Mouse (Mus musculus) Patski (cell line): ENCODE results near the gene A730049H05Rik. TPM values are rescaled to one million over a fixed set of nuclear protein-coding genes. Genes with fewer than 3 reads are reported as not detected.

Experiments
- ATAC-seq: fragments of 100-300 bp; one replicate; pipeline ENCODE4 v1.8.0; 2021
- CTCF ChIA-PET: fragments of 350-600 bp; sonication (Branson Sonifier 250); formaldehyde crosslinking; loops from one replicate; lab custom pipeline; 2022; ENCODE audit warnings: inconsistent platforms; lab: Charles Lee
- POLR2A ChIA-PET: fragments of 350-600 bp; sonication (Branson Sonifier 250); formaldehyde crosslinking; loops from one replicate; lab custom pipeline; 2022; ENCODE audit warnings: antibody characterized with exemption, inconsistent platforms; lab: Charles Lee
- DNase-seq: peaks from one replicate; pipeline ENCODE4 v3.0.0-alpha.2; 2011; ENCODE audit warnings: low read depth, low spot score
- H3K27me3 ChIP-seq: fragments of 371-371 bp; one replicate; pipeline ENCODE4 v1.5.1; 2021
- CTCF ChIP-seq: fragments of 100-300 bp; IDR thresholded peaks from one replicate; pipeline ENCODE4 v1.5.1; 2021
- in situ Hi-C: fragments of 300-500 bp; cut with MboI; formaldehyde crosslinking; loops from 3 replicates; pipeline ENCODE4 v1.11.1; 2018; ENCODE audit warnings: low pct_unique_long_range_greater_than_20kb, mixed read lengths
- polyA plus RNA-seq: library from polyadenylated mRNA; unstranded; gene quantifications from one replicate; pipeline ENCODE4 v1.2.3, GENCODE M21; 2021

A730049H05Rik gene
- polyA plus RNA-seq, 1 experiment from 2014 or later: 0.59 TPM

- ChIA-PET CTCF (no interaction called here), POLR2A (no interaction called here)
- no peaks in the 10 kb centered on the region for H3K27me3 ChIP-seq
- no peak for ATAC-seq
- TF ChIP-seq CTCF: no peak
- in situ Hi-C loops: no loop called here
- no peak for DNase-seq
These were observed 7.7 kb downstream of the A730049H05Rik start for GRCm38 (mm10) chr6:92823991-92824390.

GRCm38 (mm10) chr6:92826561-92826960 lies 10.3 kb downstream of the A730049H05Rik start:
- POLR2A ChIA-PET: no interaction called here
- no peaks in the 10 kb centered on the region for H3K27me3 ChIP-seq
- TF ChIP-seq CTCF: no peak
- DNase-seq (no peak), ATAC-seq (no peak)
- in situ Hi-C loops: no loop called here
- CTCF ChIA-PET: interaction anchor here (0.8 kb wide), 1 partner anchor 9 kb away, joined by 3 read pairs; no protein-coding TSS in a partner anchor

- DNase-seq: no peak
- no peak for TF ChIP-seq CTCF
- ChIA-PET POLR2A (no interaction called here), CTCF (interaction anchor here (0.9 to 1.0 kb wide), 2 partner anchors 9 to 17 kb away, joined by 3 to 4 read pairs; no protein-coding TSS in a partner anchor)
- no peaks in the 10 kb centered on the region for H3K27me3 ChIP-seq
- ATAC-seq: no peak
- in situ Hi-C loops: no loop called here
These were observed 11.1 kb downstream of the A730049H05Rik start for GRCm38 (mm10) chr6:92827360-92827759.

GRCm38 (mm10) chr6:92829148-92829547 lies 12.9 kb downstream of the A730049H05Rik start:
- no peaks in the 10 kb centered on the region for H3K27me3 ChIP-seq
- in situ Hi-C loops: no loop called here
- no peak for TF ChIP-seq CTCF
- DNase-seq (no peak), ATAC-seq (no peak)
- ChIA-PET POLR2A (no interaction called here), CTCF (no interaction called here)

GRCm38 (mm10) chr6:92831106-92831505 lies 14.8 kb downstream of the A730049H05Rik start:
- no peaks in the 10 kb centered on the region for H3K27me3 ChIP-seq
- ChIA-PET CTCF (no interaction called here), POLR2A (no interaction called here)
- in situ Hi-C loops: no loop called here
- no peak for ATAC-seq
- TF ChIP-seq CTCF: no peak
- no peak for DNase-seq

GRCm38 (mm10) chr6:92842000-92842399 lies 25.7 kb downstream of the A730049H05Rik start:
- H3K27me3 ChIP-seq: no peaks in the 10 kb centered on the region
- in situ Hi-C loops: no loop called here
- ATAC-seq (no peak), DNase-seq (no peak)
- no peak for TF ChIP-seq CTCF
- POLR2A ChIA-PET: interaction anchor here (0.9 kb wide), 1 partner anchor 9 kb away, joined by 5 read pairs; no protein-coding TSS in a partner anchor
- CTCF ChIA-PET: interaction anchor here (1.4 kb wide), 1 partner anchor 66 kb away, joined by 3 read pairs; no protein-coding TSS in a partner anchor

- ATAC-seq (no peak), DNase-seq (no peak)
- no peak for TF ChIP-seq CTCF
- H3K27me3 ChIP-seq: no peaks in the 10 kb centered on the region
- POLR2A ChIA-PET: no interaction called here
- CTCF ChIA-PET: interaction anchor here (1.1 to 1.4 kb wide), 2 partner anchors 12 to 16 kb away, joined by 3 to 4 read pairs; no protein-coding TSS in a partner anchor
- in situ Hi-C loops: no loop called here
These were observed 27.2 kb downstream of the A730049H05Rik start for GRCm38 (mm10) chr6:92843474-92843873.

GRCm38 (mm10) chr6:92845898-92846297 lies 29.6 kb downstream of the A730049H05Rik start:
- ChIA-PET POLR2A (no interaction called here), CTCF (no interaction called here)
- ATAC-seq (no peak), DNase-seq (no peak)
- in situ Hi-C loops: no loop called here
- TF ChIP-seq CTCF: no peak
- no peaks in the 10 kb centered on the region for H3K27me3 ChIP-seq

GRCm38 (mm10) chr6:92846614-92847013 lies 30.3 kb downstream of the A730049H05Rik start:
- ATAC-seq (no peak), DNase-seq (no peak)
- H3K27me3 ChIP-seq: no peaks in the 10 kb centered on the region
- in situ Hi-C loops: no loop called here
- no peak for TF ChIP-seq CTCF
- ChIA-PET POLR2A (no interaction called here), CTCF (interaction anchor here (1.6 kb wide), 1 partner anchor 9 kb away, joined by 5 read pairs; no protein-coding TSS in a partner anchor)

GRCm38 (mm10) chr6:92849208-92849607 lies 32.9 kb downstream of the A730049H05Rik start:
- ChIA-PET POLR2A (no interaction called here), CTCF (no interaction called here)
- DNase-seq: no peak
- no peak for TF ChIP-seq CTCF
- ATAC-seq: no peak
- in situ Hi-C loops: no loop called here
- no peaks in the 10 kb centered on the region for H3K27me3 ChIP-seq

- ChIA-PET CTCF (interaction anchor here (1.5 kb wide), 1 partner anchor 31 kb away, joined by 3 read pairs; no protein-coding TSS in a partner anchor), POLR2A (interaction anchor here (1.0 kb wide), 1 partner anchor 9 kb away, joined by 5 read pairs; no protein-coding TSS in a partner anchor)
- no peak for TF ChIP-seq CTCF
- no peaks in the 10 kb centered on the region for H3K27me3 ChIP-seq
- ATAC-seq (no peak), DNase-seq (no peak)
- in situ Hi-C loops: no loop called here
These were observed 34.0 kb downstream of the A730049H05Rik start for GRCm38 (mm10) chr6:92850250-92850649.
